Mouse (Mus musculus) spleen, postnatal 14 days (tissue): ENCODE measurements around the gene Pip5kl1.

Source experiments
- DNase-seq, 2 experiments: peaks; one replicate each; pipeline ENCODE4 v3.0.0; 2021 to 2022; ENCODE audit warnings: low spot score in 2 of 2

Pip5kl1 gene

GRCm38 (mm10) chr2:32582830-32583799 is 8.5 kb downstream of the Pip5kl1 start:
- DNase-seq, result peak in 1 of 2 experiments; percentile 70

DNA sequence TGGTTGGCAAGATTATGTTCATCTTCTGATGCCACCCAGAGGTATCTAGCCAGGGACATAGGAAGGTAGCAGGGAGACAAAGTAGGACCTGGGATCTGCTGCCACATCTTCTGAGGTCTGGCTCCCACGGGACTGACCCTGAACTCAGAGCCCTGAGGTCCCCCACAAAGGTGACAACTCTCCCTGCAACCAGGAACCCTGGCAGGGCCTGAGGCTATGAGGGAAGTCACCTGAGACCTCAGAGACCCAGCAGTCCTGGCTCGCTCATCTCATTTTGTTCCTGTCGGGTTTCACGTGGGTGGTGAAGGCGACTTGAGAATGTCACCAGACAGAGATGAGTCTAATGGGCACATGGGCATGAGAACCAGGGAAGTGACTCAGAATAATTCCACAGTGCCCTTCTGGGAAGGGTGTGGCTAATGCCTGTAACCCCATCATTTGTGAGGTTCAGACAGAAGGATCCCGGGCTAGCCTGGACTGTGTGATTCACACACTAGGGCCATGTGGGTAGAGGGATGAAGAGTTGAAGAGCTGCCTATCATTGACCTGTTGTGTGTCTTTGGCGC is 10.6 kb downstream of the Pip5kl1 start:
- DNase-seq, result no peak

GRCm38 (mm10) chr2:32586871-32587351 is 12.3 kb downstream of the Pip5kl1 start, which contains the start of gene St6galnac4:
TSS of gene St6galnac4 (plus strand) at chr2:32587095.
- DNase-seq, result peak; percentile 77 to 82

GRCm38 (mm10) chr2:32587731-32588321 is 13.2 kb downstream of the Pip5kl1 start:
- DNase-seq, result peak in 1 of 2 experiments; percentile 35

DNA sequence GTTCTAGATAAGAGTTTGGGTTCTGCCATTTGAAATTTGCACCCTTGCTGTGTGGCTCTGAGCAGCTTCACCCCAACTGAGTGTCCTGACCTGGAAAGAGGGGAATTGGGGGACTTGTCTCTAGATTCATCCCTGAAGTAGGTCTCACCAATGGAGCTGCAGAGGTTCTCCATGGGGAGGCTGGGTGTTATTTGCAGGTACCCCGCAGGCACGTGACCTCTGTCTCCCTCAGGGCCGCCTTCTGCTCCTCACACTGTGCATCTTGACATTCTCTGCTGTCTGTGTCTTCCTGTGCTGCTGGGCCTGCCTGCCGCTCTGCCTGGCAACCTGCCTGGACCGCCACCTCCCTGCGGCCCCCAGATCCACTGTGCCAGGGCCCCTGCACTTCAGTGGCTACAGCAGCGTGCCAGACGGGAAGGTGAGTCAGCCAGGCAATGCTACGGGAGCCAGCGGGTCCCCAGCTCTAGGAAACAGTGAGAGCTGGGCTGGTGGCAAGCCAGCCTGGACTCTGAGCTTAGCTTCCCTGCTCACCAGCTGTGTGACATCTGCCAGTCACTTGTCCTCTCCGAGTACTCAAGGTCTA is 14.7 kb downstream of the Pip5kl1 start:
- DNase-seq, result no peak

DNA sequence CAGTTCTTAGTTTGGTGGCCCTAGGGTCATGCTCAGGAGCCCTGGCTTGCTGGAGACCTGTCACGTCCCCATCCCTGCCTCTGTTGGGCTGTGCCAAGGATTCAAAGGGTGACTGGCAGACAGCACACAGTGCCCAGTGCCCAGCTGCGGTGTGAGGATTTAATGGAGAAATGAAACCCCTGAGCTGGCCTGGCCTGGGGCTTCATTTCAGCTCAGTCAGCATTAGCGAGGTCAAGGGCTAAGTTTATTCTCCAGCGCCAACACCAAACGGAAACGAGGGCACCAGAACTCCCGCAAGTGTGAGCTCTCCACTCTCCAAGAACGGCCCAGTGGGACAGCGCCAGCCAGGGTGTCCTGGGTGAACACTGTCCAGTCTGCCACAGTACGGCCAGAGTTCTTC is 15.6 kb downstream of the Pip5kl1 start:
- no peak for DNase-seq

DNA sequence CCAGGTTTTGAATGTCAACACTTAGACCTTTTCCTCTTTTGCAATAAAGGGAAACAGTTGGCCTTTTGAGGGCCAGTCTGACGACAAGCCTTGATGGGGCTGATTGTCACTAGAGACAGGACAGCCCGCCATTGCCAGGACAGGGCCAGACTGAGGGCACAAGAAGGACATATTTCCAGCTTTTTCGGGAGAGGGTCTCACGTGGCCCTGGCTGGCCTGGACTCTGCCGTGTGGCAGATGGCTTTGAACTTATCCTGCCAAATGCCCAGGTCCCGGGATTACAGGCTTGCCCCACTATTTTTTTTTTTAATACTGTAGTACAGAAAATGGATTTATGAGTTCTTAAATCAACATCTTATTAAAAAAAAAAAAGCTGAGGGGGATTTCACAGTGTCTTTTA is 16.7 kb downstream of the Pip5kl1 start:
- DNase-seq, result no peak

- DNase-seq, result no peak
Observed at GRCm38 (mm10) chr2:32596725-32597124, 22.1 kb downstream of the Pip5kl1 start.

- DNase-seq, result no peak
Observed at GRCm38 (mm10) chr2:32597248-32597647, 22.7 kb downstream of the Pip5kl1 start.

DNA sequence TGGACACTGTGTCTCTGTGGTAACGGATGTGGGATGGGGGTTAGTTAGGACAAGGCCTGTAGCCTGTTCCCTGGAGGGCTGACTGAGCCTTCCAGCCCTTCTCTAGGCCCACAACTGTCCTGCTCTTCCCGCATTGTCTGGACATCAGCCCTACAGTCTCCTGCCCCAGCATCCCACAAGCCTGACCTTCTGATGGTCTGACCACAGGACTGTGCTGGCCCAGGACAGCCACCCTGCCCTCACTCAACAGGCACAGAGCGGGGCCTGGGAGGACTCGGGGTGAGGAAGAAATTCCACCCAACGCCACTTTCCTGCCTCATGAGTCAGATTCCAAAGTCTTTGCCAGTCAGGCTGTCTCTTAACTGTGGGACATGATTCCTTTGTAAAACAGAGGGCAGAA is 23.1 kb downstream of the Pip5kl1 start:
- no peak for DNase-seq

DNA sequence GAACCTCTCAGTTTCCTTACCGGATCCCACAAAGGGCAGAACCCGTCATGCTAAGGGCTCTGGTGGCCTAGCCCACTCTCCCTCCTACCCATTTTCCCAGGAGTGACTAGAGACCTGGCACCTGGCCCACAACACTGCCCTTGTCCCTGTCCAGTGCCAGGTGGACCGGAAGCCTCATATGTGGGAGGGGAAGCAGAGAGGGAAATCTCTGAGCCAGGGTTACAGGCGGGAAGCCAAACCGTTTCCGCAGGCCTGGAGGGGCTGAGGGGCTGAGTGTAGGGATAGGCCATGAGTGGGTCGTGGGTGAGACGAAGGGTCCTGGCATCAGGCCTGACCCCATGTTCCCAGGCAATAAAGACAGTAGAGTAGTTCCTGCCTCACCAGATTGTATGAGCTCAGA is 23.9 kb downstream of the Pip5kl1 start:
- DNase-seq, result no peak

- DNase-seq, result no peak
Observed at GRCm38 (mm10) chr2:32599409-32599808, 24.8 kb downstream of the Pip5kl1 start, which contains the start of gene St6galnac6. TSS of gene St6galnac6 (plus strand) at chr2:32599709.

- peak in 1 of 2 experiments; percentile 48 for DNase-seq
Observed at GRCm38 (mm10) chr2:32601417-32602065, 26.9 kb downstream of the Pip5kl1 start.

GRCm38 (mm10) chr2:32602600-32603054 is 28.0 kb downstream of the Pip5kl1 start:
- peak; percentile 80 to 87 for DNase-seq

GRCm38 (mm10) chr2:32604631-32605030 is 30.0 kb downstream of the Pip5kl1 start:
- DNase-seq, result no peak

DNA sequence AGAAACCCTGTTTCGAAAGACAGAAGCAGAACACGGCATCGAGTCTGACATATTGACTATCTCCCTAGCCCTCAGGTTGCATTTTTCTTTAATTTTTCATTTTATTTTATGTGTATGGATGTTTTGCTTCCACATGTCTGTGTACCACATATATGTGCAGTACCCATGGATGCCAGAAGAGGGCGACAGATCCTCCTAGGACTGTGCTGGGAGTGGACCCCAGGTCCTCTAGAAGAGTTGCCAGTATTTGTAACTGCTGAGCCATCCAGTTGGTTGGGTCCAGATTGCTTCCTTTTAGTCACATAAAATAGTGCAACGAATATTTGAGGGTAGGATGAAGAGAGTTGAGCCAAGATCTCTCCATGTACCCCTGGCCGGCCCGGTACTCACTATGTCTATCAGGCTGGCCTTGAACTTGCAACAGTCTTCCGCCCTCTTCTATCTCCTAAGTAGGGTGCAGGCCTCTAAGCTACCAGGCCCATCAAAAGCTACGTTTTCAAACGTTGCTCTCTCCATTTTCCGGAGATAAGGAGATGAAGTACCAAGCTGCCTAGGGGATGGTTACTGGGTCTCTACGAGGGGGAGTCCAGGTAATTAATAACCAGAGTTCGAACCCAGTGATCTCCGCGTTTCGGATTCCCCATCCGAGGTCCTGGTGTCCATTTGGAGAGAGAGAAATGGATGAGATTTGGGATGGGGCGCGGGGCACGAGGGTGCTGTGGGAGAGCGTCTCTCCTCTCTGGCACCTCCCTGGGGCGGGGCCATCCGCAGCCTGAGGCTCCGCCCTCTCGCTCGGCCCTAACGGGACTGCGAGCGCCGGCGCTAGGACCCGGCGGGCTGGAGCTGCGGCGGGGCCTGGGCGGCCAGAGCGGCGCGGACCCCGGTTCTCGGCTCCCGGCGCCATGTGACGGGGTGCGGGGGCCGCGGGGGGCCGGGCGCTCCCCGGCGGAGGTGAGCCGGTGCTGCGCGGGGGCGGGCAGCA is 31.9 kb downstream of the Pip5kl1 start:
- peak; percentile 73 to 85 for DNase-seq

DNA sequence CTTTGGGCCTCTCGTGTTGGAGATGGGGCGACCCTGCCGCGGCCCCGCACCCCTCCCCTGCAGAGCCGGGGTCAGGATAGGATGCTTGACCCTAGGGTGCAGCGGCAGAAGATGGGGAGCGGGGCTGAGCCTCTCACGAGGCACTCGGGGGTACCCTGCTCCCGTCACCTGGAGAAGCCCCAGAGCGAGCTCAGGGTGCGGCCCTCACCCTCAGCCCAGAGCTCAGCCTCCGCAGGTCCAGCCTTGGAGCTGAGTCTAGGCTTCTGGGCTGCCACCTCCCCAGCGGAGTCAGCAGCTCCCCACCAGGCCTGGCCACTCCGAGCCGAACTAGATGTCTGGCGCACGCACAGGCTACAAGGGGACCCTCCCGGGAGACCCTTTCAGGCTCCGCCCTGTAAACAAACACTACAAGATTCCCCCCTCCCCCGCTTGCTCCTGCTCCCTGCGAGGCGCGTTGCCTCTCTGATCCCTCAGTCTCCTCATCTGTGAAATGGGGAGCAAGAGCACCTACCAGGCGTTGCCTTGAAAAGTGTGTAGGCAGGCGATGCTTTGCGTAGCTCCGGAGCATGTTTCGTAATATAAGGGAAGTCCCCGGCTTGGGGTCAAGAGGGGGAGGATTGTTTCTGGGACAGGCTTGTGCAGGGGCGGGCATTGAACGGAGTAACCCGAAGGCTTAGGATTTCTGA is 32.8 kb downstream of the Pip5kl1 start:
- DNase-seq, result peak in 1 of 2 experiments; percentile 27

- DNase-seq, result peak; percentile 29 to 31
Observed at GRCm38 (mm10) chr2:32608141-32608777, 33.7 kb downstream of the Pip5kl1 start.
